ENCODE assay signal across 8 mouse cellular contexts in genomic region chr13:99514917-99515591, GRCm38 (mm10). TPM values are rescaled to one million over a fixed set of nuclear protein-coding genes. Genes with fewer than 3 reads are reported as not detected.
DNase-seq lines count a peak whose midpoint lies in the region; ATAC-seq and TF ChIP-seq lines count a peak whose summit lies in the region.

No protein-coding gene starts in this region.

- DNase-seq in 3134 (ENCODE audit: extremely low read depth, insufficient read length, low spot score) = peak; percentile 86
- DNase-seq in brain, embryonic 14.5 days (ENCODE audit: low read depth) = peak; percentile 97
- peak; percentile 85 for DNase-seq in forebrain, embryonic 10.5 days (ENCODE audit: extremely low spot score, low spot score)
- DNase-seq in kidney, postnatal 0 days (ENCODE audit: low spot score) = peak; percentile 93
- DNase-seq in urinary bladder, postnatal 4 days (ENCODE audit: low spot score in 2 of 2) = peak; percentile 74 to 81

- 0 out of 2 replicates have a peak, but pooled peaks have one; percentile 52 for TF ChIP-seq POLR2A in brain, embryonic 14.5 days (IDR thresholded peaks at IDR 0.05; ENCODE audit: borderline replicate concordance, extremely low read depth, insufficient read depth, insufficient read length, poor library complexity, severe bottlenecking)

- peak; percentile 18; the same call in 1 of the 2 replicates for TF ChIP-seq CTCF in brain, embryonic 14.5 days (IDR thresholded peaks at IDR 0.05; ENCODE audit: borderline replicate concordance, extremely low read depth, insufficient read depth, insufficient read length)
- peak; percentile 31; the same call in 1 of the 2 replicates for TF ChIP-seq CTCF in kidney, postnatal 0 days (IDR thresholded peaks at IDR 0.05; ENCODE audit: low read depth)

- peaks cover 3% of the 10 kb centered on the region; the same call in 1 of the 2 replicates for H3K36me3 ChIP-seq in forebrain, embryonic 10.5 days (replicated peaks)
- peaks cover 9% of the 10 kb centered on the region for H3K36me3 ChIP-seq in heart, embryonic 13.5 days
- H3K36me3 ChIP-seq in kidney, postnatal 0 days (ENCODE audit: insufficient read depth, low read length) = no peaks in the 10 kb centered on the region
- no peaks in the 10 kb centered on the region for H3K36me3 ChIP-seq in liver, embryonic 16.5 days (ENCODE audit: control insufficient read depth, insufficient read depth)
- no peaks in the 10 kb centered on the region for H3K36me3 ChIP-seq in neural tube, embryonic 14.5 days (ENCODE audit: control insufficient read depth, insufficient read depth, low read length)

- H3K4me3 ChIP-seq in forebrain, embryonic 10.5 days = peak overlapping the region; percentile 91
- peak overlapping the region; percentile 78 for H3K4me3 ChIP-seq in heart, embryonic 13.5 days
- H3K4me3 ChIP-seq in kidney, postnatal 0 days (replicated peaks; ENCODE audit: low read depth, low read length) = peak overlapping the region; percentile 60
- peak overlapping the region; percentile 38 for H3K4me3 ChIP-seq in liver, embryonic 16.5 days (ENCODE audit: low read depth, low read length)
- H3K4me3 ChIP-seq in neural tube, embryonic 14.5 days (ENCODE audit: low read depth, low read length) = peak overlapping the region; percentile 83

- WGBS in forebrain, embryonic 10.5 days = under 1% methylated on average over 41 of the region's 48 CpGs
- under 1% methylated on average over 45 of the region's 48 CpGs for WGBS in heart, embryonic 13.5 days
- 1% methylated on average over 38 of the region's 48 CpGs for WGBS in kidney, postnatal 0 days
- WGBS in liver, embryonic 16.5 days (ENCODE audit: insufficient replicate concordance) = 1% methylated on average over 48 of the region's 48 CpGs
- WGBS in neural tube, embryonic 14.5 days = under 1% methylated on average over 39 of the region's 48 CpGs

- H3K4me2 ChIP-seq in heart, embryonic 13.5 days = peak overlapping the region; percentile 84
- peak overlapping the region; percentile 96 for H3K4me2 ChIP-seq in kidney, postnatal 0 days (ENCODE audit: low read length)
- H3K4me2 ChIP-seq in liver, embryonic 16.5 days (ENCODE audit: low read depth, low read length) = peak overlapping the region; percentile 61
- H3K4me2 ChIP-seq in neural tube, embryonic 14.5 days (ENCODE audit: low read depth, low read length) = peak overlapping the region; percentile 54

- H3K27me3 ChIP-seq in forebrain, embryonic 10.5 days (ENCODE audit: poor library complexity, severe bottlenecking) = no peaks in the 10 kb centered on the region
- no peaks in the 10 kb centered on the region for H3K27me3 ChIP-seq in heart, embryonic 13.5 days (replicated peaks)
- no peaks in the 10 kb centered on the region for H3K27me3 ChIP-seq in kidney, postnatal 0 days (ENCODE audit: insufficient read depth, low read length)
- H3K27me3 ChIP-seq in liver, embryonic 16.5 days (ENCODE audit: control insufficient read depth, insufficient read depth, low read depth, low read length) = peaks cover 45% of the 10 kb centered on the region
- no peaks in the 10 kb centered on the region for H3K27me3 ChIP-seq in neural tube, embryonic 14.5 days (ENCODE audit: control insufficient read depth, insufficient read depth, low read length)

- peak overlapping the region; percentile 94 for H3K27ac ChIP-seq in forebrain, embryonic 10.5 days
- H3K27ac ChIP-seq in heart, embryonic 13.5 days (replicated peaks) = peak overlapping the region; percentile 86
- H3K27ac ChIP-seq in kidney, postnatal 0 days = peak overlapping the region; percentile 60; the same call in 1 of the 2 replicates
- no peak overlapping the region for H3K27ac ChIP-seq in liver, embryonic 16.5 days (ENCODE audit: low read length)
- H3K27ac ChIP-seq in neural tube, embryonic 14.5 days (ENCODE audit: low read depth, low read length) = peak overlapping the region; percentile 98

- peak overlapping the region; percentile 89 for H3K9ac ChIP-seq in heart, embryonic 13.5 days
- peak overlapping the region; percentile 40; the same call in 1 of the 2 replicates for H3K9ac ChIP-seq in kidney, postnatal 0 days (ENCODE audit: low read depth, low read length)
- no peak overlapping the region for H3K9ac ChIP-seq in liver, embryonic 16.5 days (ENCODE audit: low read depth, low read length)
- peak overlapping the region; percentile 98 for H3K9ac ChIP-seq in neural tube, embryonic 14.5 days (replicated peaks; ENCODE audit: low read depth, low read length)

- peak; percentile 50 for ATAC-seq in heart, embryonic 13.5 days (ENCODE audit: extremely low read depth, insufficient number of reproducible peaks, low FRiP score, low TSS enrichment)
- ATAC-seq in kidney, postnatal 0 days (replicated peaks; ENCODE audit: low FRiP score, low read depth) = peak; percentile 77
- 0 out of 2 replicates have a peak, but pooled peaks have one; percentile 43 for ATAC-seq in liver, embryonic 16.5 days (ENCODE audit: low read depth)
- peak; percentile 74 for ATAC-seq in neural tube, embryonic 14.5 days (ENCODE audit: low read depth)

- peaks cover 64% of the 10 kb centered on the region for H3K4me1 ChIP-seq in forebrain, embryonic 10.5 days
- H3K4me1 ChIP-seq in heart, embryonic 13.5 days = peaks cover 38% of the 10 kb centered on the region
- peaks cover 9% of the 10 kb centered on the region; the same call in 1 of the 2 replicates for H3K4me1 ChIP-seq in kidney, postnatal 0 days (replicated peaks; ENCODE audit: insufficient read depth, low read length)
- no peaks in the 10 kb centered on the region; the same call in 1 of the 2 replicates for H3K4me1 ChIP-seq in liver, embryonic 16.5 days (ENCODE audit: control insufficient read depth, low read depth, low read length)
- peaks cover 27% of the 10 kb centered on the region for H3K4me1 ChIP-seq in neural tube, embryonic 14.5 days (ENCODE audit: control insufficient read depth, insufficient read depth, low read length)

- no peaks in the 10 kb centered on the region for H3K9me3 ChIP-seq in forebrain, embryonic 10.5 days
- H3K9me3 ChIP-seq in heart, embryonic 13.5 days = no peaks in the 10 kb centered on the region
- H3K9me3 ChIP-seq in kidney, postnatal 0 days (replicated peaks; ENCODE audit: low read length) = no peaks in the 10 kb centered on the region
- no peaks in the 10 kb centered on the region for H3K9me3 ChIP-seq in liver, embryonic 16.5 days (replicated peaks; ENCODE audit: control insufficient read depth, low read length)
- H3K9me3 ChIP-seq in neural tube, embryonic 14.5 days (ENCODE audit: control insufficient read depth, low read length) = no peaks in the 10 kb centered on the region

RNA-seq across cellular contexts. Expression of gene Map1b, which starts 1.3 kb away (rescaled TPM):
- polyA plus RNA-seq in brain, embryonic 14.5 days (2012; rRNA removed) = 124 and 338 TPM in 2 replicates
- 403 and 460 TPM in 2 replicates for polyA plus RNA-seq in forebrain, embryonic 10.5 days (2016; fragmentation: Nextera tagmentation; extraction: Ambion mirVana)
- polyA plus RNA-seq in heart, embryonic 13.5 days (2015; fragmentation: Nextera tagmentation; extraction: Ambion mirVana) = 111 and 116 TPM in 2 replicates
- 23.4 and 27.8 TPM in 2 replicates for polyA plus RNA-seq in kidney, postnatal 0 days (2015; fragmentation: Nextera tagmentation; extraction: Ambion mirVana)
- polyA plus RNA-seq in liver, embryonic 16.5 days (2015; fragmentation: Nextera tagmentation; extraction: Ambion mirVana) = 1.8 and 2.9 TPM in 2 replicates
- polyA plus RNA-seq in neural tube, embryonic 14.5 days (2014; fragmentation: Nextera tagmentation; extraction: Ambion mirVana) = 1,731 and 2,267 TPM in 2 replicates

Comparison
In these comparisons a context has a peak if more than half of its experiments do, and no peak if none do; other contexts are left out.
1. H3K4me3 ChIP-seq: peak in every context shown above with its lines; median percentile 91 in forebrain, embryonic 10.5 days; 83 in neural tube, embryonic 14.5 days; 78 in heart, embryonic 13.5 days; 60 in kidney, postnatal 0 days; 38 in liver, embryonic 16.5 days.